ENCODE assay signal across 22 mouse cellular contexts in genomic region chr14:93472494-93472893, GRCm38 (mm10).
"Had no signal": no experiment of that assay in that cellular context is flagged by ENCODE, and none has a peak within 500 bp of the region (broad histone marks: within the 10 kb centered on the region; RNA-seq: fewer than 3 reads in every experiment).

No protein-coding gene starts in this region.

- H3K4me3 ChIP-seq: gastrocnemius, adult 2 months; heart, embryonic 10.5 days; heart, embryonic 12.5 days; hindbrain, embryonic 13.5 days; hindbrain, embryonic 15.5 days; intestine, embryonic 15.5 days; layer of hippocampus, adult 2 months; left cerebral cortex, adult 2 months; limb, embryonic 13.5 days; limb, embryonic 15.5 days; liver, embryonic 12.5 days had no signal

- H3K9ac ChIP-seq: heart, embryonic 12.5 days; hindbrain, embryonic 13.5 days; hindbrain, embryonic 15.5 days; intestine, embryonic 15.5 days; limb, embryonic 13.5 days; limb, embryonic 15.5 days; liver, embryonic 12.5 days had no signal

- DNase-seq: gastrocnemius, adult 2 months; gastrocnemius, postnatal 10 days; gastrocnemius, postnatal 25 days; heart, adult 18-20 months; heart, postnatal 10 days; heart, postnatal 4 days; kidney, adult 18-20 months; kidney, adult 8-10 months; kidney, postnatal 10 days; kidney, postnatal 4 days had no signal

- H3K9me3 ChIP-seq: heart, embryonic 10.5 days; heart, embryonic 12.5 days; hindbrain, embryonic 13.5 days; hindbrain, embryonic 15.5 days; intestine, embryonic 15.5 days; limb, embryonic 13.5 days; limb, embryonic 15.5 days; liver, embryonic 12.5 days had no signal

- ATAC-seq: inflammation-experienced regulatory T-cells, adult 6 months; intestine, embryonic 15.5 days; intestine, postnatal 0 days; liver, embryonic 12.5 days had no signal

- H3K27me3 ChIP-seq: heart, embryonic 12.5 days; hindbrain, embryonic 13.5 days; hindbrain, embryonic 15.5 days; intestine, embryonic 15.5 days; limb, embryonic 13.5 days; limb, embryonic 15.5 days; liver, embryonic 12.5 days had no signal

- H3K4me2 ChIP-seq: heart, embryonic 12.5 days; hindbrain, embryonic 13.5 days; hindbrain, embryonic 15.5 days; intestine, embryonic 15.5 days; limb, embryonic 13.5 days; limb, embryonic 15.5 days; liver, embryonic 12.5 days had no signal

- H3K4me1 ChIP-seq: heart, embryonic 10.5 days; hindbrain, embryonic 13.5 days; hindbrain, embryonic 15.5 days; intestine, embryonic 15.5 days; limb, embryonic 15.5 days; liver, embryonic 12.5 days had no signal

- H3K36me3 ChIP-seq: heart, embryonic 10.5 days; heart, embryonic 12.5 days; hindbrain, embryonic 13.5 days; hindbrain, embryonic 15.5 days; intestine, embryonic 15.5 days; limb, embryonic 13.5 days; limb, embryonic 15.5 days; liver, embryonic 12.5 days had no signal

- H3K27ac ChIP-seq: gastrocnemius, adult 2 months; heart, embryonic 10.5 days; hindbrain, embryonic 13.5 days; hindbrain, embryonic 15.5 days; intestine, embryonic 15.5 days; layer of hippocampus, adult 2 months; left cerebral cortex, adult 2 months; limb, embryonic 13.5 days; limb, embryonic 15.5 days; liver, embryonic 12.5 days had no signal
